Mouse (Mus musculus): Measurements from ENCODE around the gene Klhl4. TPM values are rescaled to one million over a fixed set of nuclear protein-coding genes. Genes with fewer than 3 reads are reported as not detected.
A peak's percentile ranks its signal among the peaks of the same experiment; 100 is the strongest.

The Klhl4 gene
- total RNA-seq (2014; rRNA removed), result 10.4 and 13.2 TPM in 2 replicates
- 7.4 and 8.5 TPM in 2 replicates for polyA plus RNA-seq (2015; fragmentation: Nextera tagmentation; extraction: Ambion mirVana)

- H3K27ac ChIP-seq (ENCODE audit: low read depth, low read length), result peak within 1 kb of the TSS; percentile 64
- peak within 1 kb of the TSS; percentile 31; the same call in 1 of the 2 replicates for H3K9ac ChIP-seq
- DNase-seq (peak; percentile 48), ATAC-seq (peak; percentile 92)
- no peak for TF ChIP-seq CTCF (IDR thresholded peaks at IDR 0.05; ENCODE audit: low read depth)
- H3K4me3 ChIP-seq (ENCODE audit: low read depth, low read length), result peak within 1 kb of the TSS; percentile 35
- no peaks in the 10 kb centered on the region for H3K27me3 ChIP-seq (ENCODE audit: insufficient read depth, low read length)
- H3K4me1 ChIP-seq (ENCODE audit: insufficient read depth), result no peaks in the 10 kb centered on the region
- peak within 1 kb of the TSS; percentile 40 for H3K4me2 ChIP-seq (ENCODE audit: low read depth)
- no peaks in the 10 kb centered on the region for H3K36me3 ChIP-seq (ENCODE audit: insufficient read depth)
- no peaks in the 10 kb centered on the region for H3K9me3 ChIP-seq (ENCODE audit: low read length)
- WGBS, result 41% methylated on average over 14 of the region's 14 CpGs
These were observed at the start of gene Klhl4 for GRCm38 (mm10) chrX:114473782-114474731. TSS of gene Klhl4 (plus strand) at chrX:114474333.

- no peaks in the 10 kb centered on the region for H3K4me1 ChIP-seq (ENCODE audit: insufficient read depth)
- H3K9ac ChIP-seq, result no peak overlapping the region
- no peaks in the 10 kb centered on the region for H3K9me3 ChIP-seq (ENCODE audit: low read length)
- H3K36me3 ChIP-seq (ENCODE audit: insufficient read depth), result no peaks in the 10 kb centered on the region
- no peak for TF ChIP-seq CTCF (IDR thresholded peaks at IDR 0.05; ENCODE audit: low read depth)
- DNase-seq (no peak), ATAC-seq (no peak)
- no peaks in the 10 kb centered on the region for H3K27me3 ChIP-seq (ENCODE audit: insufficient read depth, low read length)
- no peak overlapping the region for H3K4me3 ChIP-seq (ENCODE audit: low read depth, low read length)
- H3K4me2 ChIP-seq (ENCODE audit: low read depth), result no peak overlapping the region
- H3K27ac ChIP-seq (ENCODE audit: low read depth, low read length), result no peak overlapping the region
These were observed 10.0 kb downstream of the Klhl4 start for GRCm38 (mm10) chrX:114484153-114484552.

- ATAC-seq (no peak), DNase-seq (no peak)
- H3K4me1 ChIP-seq (ENCODE audit: insufficient read depth), result no peaks in the 10 kb centered on the region
- H3K9me3 ChIP-seq (ENCODE audit: low read length), result no peaks in the 10 kb centered on the region
- no peak overlapping the region for H3K9ac ChIP-seq
- H3K36me3 ChIP-seq (ENCODE audit: insufficient read depth), result no peaks in the 10 kb centered on the region
- H3K27me3 ChIP-seq (ENCODE audit: insufficient read depth, low read length), result no peaks in the 10 kb centered on the region
- no peak overlapping the region for H3K4me2 ChIP-seq (ENCODE audit: low read depth)
- no peak for TF ChIP-seq CTCF (IDR thresholded peaks at IDR 0.05; ENCODE audit: low read depth)
- H3K27ac ChIP-seq (ENCODE audit: low read depth, low read length), result no peak overlapping the region
- no peak overlapping the region for H3K4me3 ChIP-seq (ENCODE audit: low read depth, low read length)
These were observed 12.6 kb downstream of the Klhl4 start for GRCm38 (mm10) chrX:114486691-114487090.

- Histone ChIP-seq H3K9ac (no peak overlapping the region), H3K4me1 (ENCODE audit: insufficient read depth) (no peaks in the 10 kb centered on the region), H3K9me3 (ENCODE audit: low read length) (no peaks in the 10 kb centered on the region), H3K4me2 (ENCODE audit: low read depth) (no peak overlapping the region), H3K27me3 (ENCODE audit: insufficient read depth, low read length) (no peaks in the 10 kb centered on the region), H3K27ac (ENCODE audit: low read depth, low read length) (no peak overlapping the region), H3K4me3 (ENCODE audit: low read depth, low read length) (no peak overlapping the region), H3K36me3 (ENCODE audit: insufficient read depth) (no peaks in the 10 kb centered on the region)
- 35% methylated on average over 3 of the region's 3 CpGs for WGBS
- TF ChIP-seq CTCF (IDR thresholded peaks at IDR 0.05; ENCODE audit: low read depth), result peak; percentile 56
- DNase-seq (peak; percentile 55), ATAC-seq (no peak)
These were observed 84.0 kb downstream of the Klhl4 start for GRCm38 (mm10) chrX:114558141-114558540.

GRCm38 (mm10) chrX:114582311-114582710 lies 108.2 kb downstream of the Klhl4 start:
- Histone ChIP-seq H3K9me3 (ENCODE audit: low read length) (no peaks in the 10 kb centered on the region), H3K4me1 (ENCODE audit: insufficient read depth) (no peaks in the 10 kb centered on the region), H3K4me2 (ENCODE audit: low read depth) (no peak overlapping the region), H3K27ac (ENCODE audit: low read depth, low read length) (no peak overlapping the region), H3K27me3 (ENCODE audit: insufficient read depth, low read length) (no peaks in the 10 kb centered on the region), H3K4me3 (ENCODE audit: low read depth, low read length) (no peak overlapping the region), H3K36me3 (ENCODE audit: insufficient read depth) (no peaks in the 10 kb centered on the region), H3K9ac (no peak overlapping the region)
- TF ChIP-seq CTCF (IDR thresholded peaks at IDR 0.05; ENCODE audit: low read depth), result peak; percentile 67
- ATAC-seq (no peak), DNase-seq (peak; percentile 59)
- 39% methylated on average over 1 of the region's 1 CpGs for WGBS
